Mouse (Mus musculus) spleen, adult 2 months (tissue): Measurements from ENCODE around the gene Tbc1d14. TPM values are rescaled to one million over a fixed set of nuclear protein-coding genes. Genes with fewer than 3 reads are reported as not detected.
A peak's percentile ranks its signal among the peaks of the same experiment; 100 is the strongest.

Experiments
- DNase-seq, 2 experiments: peaks; one replicate each; pipeline versions ENCODE4 v3.0.0 to v3.0.0-alpha.2; 2012 to 2021; ENCODE audit warnings: low spot score in 2 of 2, low read depth in 1 of 2
- H3K27ac ChIP-seq: fragments of 200-500 bp; 2 replicates; pipeline ENCODE4 v1.5.1; 2012; ENCODE audit warnings: low read length, inconsistent platforms; ENCODE audit not compliant: insufficient read depth
- H3K27me3 ChIP-seq: fragments of 200-500 bp; 2 replicates; pipeline ENCODE4 v1.6.1; 2012; ENCODE audit warnings: mild to moderate bottlenecking, moderate library complexity, low read length, inconsistent platforms; ENCODE audit not compliant: control insufficient read depth, insufficient read depth
- H3K36me3 ChIP-seq: fragments of 200-500 bp; 2 replicates; pipeline ENCODE4 v1.6.1; 2012; ENCODE audit warnings: mild to moderate bottlenecking, low read length, inconsistent platforms; ENCODE audit not compliant: control insufficient read depth, insufficient read depth
- H3K4me1 ChIP-seq: fragments of 200-500 bp; 2 replicates; pipeline ENCODE4 v1.6.1; 2011; ENCODE audit warnings: inconsistent platforms; ENCODE audit not compliant: control insufficient read depth, insufficient read depth, insufficient read length
- H3K4me3 ChIP-seq: fragments of 200-500 bp; 2 replicates; pipeline ENCODE4 v1.5.1; 2011; ENCODE audit warnings: mild to moderate bottlenecking, inconsistent platforms; ENCODE audit not compliant: insufficient read depth, insufficient read length; ENCODE audit errors: extremely low read depth
- CTCF ChIP-seq: fragments of 200-500 bp; IDR thresholded peaks from 2 replicates; pipeline ENCODE4 v1.5.1; 2011; ENCODE audit warnings: mild to moderate bottlenecking, inconsistent platforms; ENCODE audit not compliant: insufficient read depth, insufficient read length, insufficient replicate concordance; ENCODE audit errors: extremely low read depth
- POLR2A ChIP-seq: fragments of 200-500 bp; IDR thresholded peaks from 2 replicates; pipeline ENCODE4 v1.6.1; 2011; ENCODE audit warnings: low read depth, low read length, inconsistent platforms
- WGBS: fragments of 180-500 bp; shearing (Covaris S2); methylation state at CpG from one replicate; pipeline ENCODE4 v1.1.7; 2018; 5-methylcytosine and 5-hydroxymethylcytosine counted together
- polyA plus RNA-seq: library from polyadenylated mRNA; depleted of rRNA; stranded (reverse); fragments of >200 nt; gene quantifications from 2 replicates; pipeline ENCODE4 v1.2.3, GENCODE M21; 2012

Tbc1d14 gene
- polyA plus RNA-seq, 1 experiment: 38.3 TPM

DNA sequence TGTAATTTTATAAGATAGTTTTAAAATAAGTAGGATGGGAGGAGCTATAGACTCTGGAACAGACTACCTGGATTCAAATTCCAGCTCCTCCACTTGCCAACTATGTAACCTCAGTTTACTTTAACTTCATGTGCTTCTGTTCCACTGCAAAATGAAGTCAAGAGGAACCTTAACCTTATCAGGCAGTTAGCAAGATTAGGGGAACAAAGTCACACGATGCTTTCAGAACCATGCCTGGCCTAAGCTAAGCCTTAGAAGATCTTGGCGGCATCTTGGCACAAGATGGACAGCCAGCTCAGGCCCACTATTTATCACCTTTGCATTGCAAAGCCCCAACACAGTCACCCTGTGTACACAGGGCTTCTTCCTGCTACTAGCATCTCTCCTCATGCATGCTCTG is 14.1 kb downstream of the Tbc1d14 start:
- no peak for DNase-seq
- Histone ChIP-seq H3K4me1 (peaks cover 35% of the 10 kb centered on the region), H3K27me3 (no peaks in the 10 kb centered on the region), H3K36me3 (no peaks in the 10 kb centered on the region), H3K27ac (no peak overlapping the region), H3K4me3 (no peak overlapping the region)
- TF ChIP-seq POLR2A (no peak), CTCF (no peak)
- 62% methylated on average over 2 of the region's 2 CpGs for WGBS

DNA sequence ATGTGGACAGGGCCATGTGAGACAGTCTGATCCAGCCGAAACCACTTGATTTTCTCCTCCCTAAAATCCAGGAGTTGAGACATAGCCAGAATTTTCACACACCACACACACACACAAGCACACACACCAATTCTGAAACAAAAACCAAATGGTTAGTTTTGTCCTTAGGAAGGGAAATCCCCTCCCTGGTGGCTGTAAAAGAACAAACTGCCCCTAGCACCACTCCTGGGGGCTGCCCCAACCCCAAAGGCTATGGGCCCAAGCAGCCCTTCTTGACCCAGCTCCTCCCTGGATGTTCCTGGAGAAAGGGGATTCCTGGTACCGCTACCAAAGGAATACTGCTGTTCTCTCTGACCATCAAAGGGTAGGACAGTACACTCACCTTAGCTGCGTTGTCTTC is 16.6 kb downstream of the Tbc1d14 start:
- H3K4me3 ChIP-seq: no peak overlapping the region
- 89% methylated on average over 3 of the region's 3 CpGs for WGBS

DNA sequence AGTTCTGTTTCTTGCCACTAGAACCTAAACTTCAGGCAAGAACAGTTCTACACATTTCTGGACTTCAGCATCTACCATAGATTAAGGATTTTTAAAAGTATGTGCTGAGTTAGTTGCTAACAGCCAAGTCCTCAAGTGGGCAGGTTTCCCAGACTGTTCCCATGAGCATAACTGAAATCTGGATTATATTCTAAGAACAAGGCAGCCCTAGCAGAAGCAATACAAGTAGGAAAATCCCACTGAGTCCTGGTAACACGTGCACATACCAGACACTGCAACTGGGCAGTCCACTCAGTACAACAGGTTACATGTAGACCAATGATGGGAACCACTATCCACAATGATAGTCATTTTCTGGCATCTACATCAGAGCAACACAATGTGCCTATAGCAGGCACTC is 17.3 kb downstream of the Tbc1d14 start:
- H3K4me1 ChIP-seq: peaks cover 36% of the 10 kb centered on the region
- 76% methylated on average over 1 of the region's 1 CpGs for WGBS

More for the DNA sequence above, 16.6 kb downstream of the Tbc1d14 start:
- Histone ChIP-seq H3K27me3 (no peaks in the 10 kb centered on the region), H3K27ac (no peak overlapping the region), H3K4me1 (peaks cover 41% of the 10 kb centered on the region), H3K36me3 (peaks cover 3% of the 10 kb centered on the region)
- TF ChIP-seq POLR2A (no peak), CTCF (no peak)
- no peak for DNase-seq

GRCm38 (mm10) chr5:36575227-36575626 is 17.8 kb downstream of the Tbc1d14 start:
- no peak overlapping the region for H3K4me3 ChIP-seq
- TF ChIP-seq POLR2A (no peak), CTCF (no peak)
- no peak for DNase-seq
- no peaks in the 10 kb centered on the region for H3K27me3 ChIP-seq
- H3K36me3 ChIP-seq: peaks cover 5% of the 10 kb centered on the region
- peak overlapping the region; percentile 14 for H3K27ac ChIP-seq
- WGBS: 94% methylated on average over 3 of the region's 3 CpGs
- H3K4me1 ChIP-seq: peaks cover 36% of the 10 kb centered on the region

More for the DNA sequence above, 17.3 kb downstream of the Tbc1d14 start:
- no peak overlapping the region for H3K27ac ChIP-seq
- TF ChIP-seq POLR2A (no peak), CTCF (no peak)
- no peak overlapping the region for H3K4me3 ChIP-seq
- peaks cover 5% of the 10 kb centered on the region for H3K36me3 ChIP-seq
- DNase-seq: no peak
- no peaks in the 10 kb centered on the region for H3K27me3 ChIP-seq

DNA sequence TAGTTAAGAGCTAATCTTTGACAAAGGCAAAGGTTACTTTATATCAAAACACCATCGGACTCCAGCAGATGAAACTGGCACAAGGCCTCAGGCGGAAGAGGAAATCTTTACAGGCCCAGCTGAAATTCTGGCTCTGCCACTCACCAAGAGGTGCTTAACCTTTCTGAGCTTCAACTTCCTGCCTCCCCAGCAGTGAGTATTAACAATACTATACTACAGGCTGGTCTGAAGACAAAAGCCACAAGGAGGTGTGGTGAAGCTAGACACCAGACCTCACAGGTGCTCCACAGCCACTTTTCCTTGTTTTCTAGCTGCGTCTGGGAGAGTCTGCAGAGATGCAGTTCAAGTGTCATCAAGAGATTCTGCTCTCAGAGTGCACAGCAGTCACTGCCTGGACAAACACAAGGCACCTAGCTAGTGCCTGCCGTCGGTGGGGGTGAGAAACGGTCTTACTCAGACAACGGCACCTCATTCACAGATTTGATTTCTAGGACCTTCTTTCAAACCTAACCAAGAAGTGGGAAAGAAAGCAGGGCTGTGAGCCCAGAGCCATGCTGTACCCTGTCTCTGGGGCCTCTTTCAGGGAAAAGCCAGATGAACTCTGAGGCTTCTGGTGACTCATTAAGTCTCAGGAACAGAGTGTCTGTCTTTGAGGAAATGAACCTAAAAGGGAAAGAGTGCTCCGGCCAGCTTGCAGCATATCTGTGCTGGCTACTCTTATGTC is 18.8 kb downstream of the Tbc1d14 start:
- peak overlapping the region; percentile 67 for H3K27ac ChIP-seq
- no peaks in the 10 kb centered on the region for H3K27me3 ChIP-seq
- peaks cover 30% of the 10 kb centered on the region; the same call in 1 of the 2 replicates for H3K4me1 ChIP-seq
- no peak overlapping the region for H3K4me3 ChIP-seq
- no peak for DNase-seq
- TF ChIP-seq POLR2A: no peak
- TF ChIP-seq CTCF: no peak
- peaks cover 5% of the 10 kb centered on the region for H3K36me3 ChIP-seq
- WGBS: 36% methylated on average over 8 of the region's 8 CpGs

DNA sequence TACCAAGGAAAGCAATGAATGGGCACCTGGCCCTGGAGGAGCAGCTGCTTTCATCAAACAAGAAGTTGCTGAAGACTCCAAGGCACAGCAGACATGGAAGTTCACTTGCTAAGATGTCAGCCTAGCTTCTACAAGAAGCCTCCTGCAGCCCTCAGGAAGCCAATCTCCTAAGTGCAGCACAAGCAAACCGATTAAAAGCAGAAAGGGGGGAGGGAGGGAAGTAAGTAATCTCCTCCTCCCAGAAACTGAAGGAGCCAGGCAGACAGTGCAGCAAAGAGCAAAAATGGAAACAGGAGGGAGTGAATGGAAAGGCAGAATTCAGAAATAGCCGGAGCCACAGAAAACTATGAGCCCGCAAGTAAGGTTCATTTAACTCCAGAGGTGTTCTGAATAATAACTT is 19.7 kb downstream of the Tbc1d14 start:
- TF ChIP-seq POLR2A (no peak), CTCF (no peak)
- 54% methylated on average over 3 of the region's 3 CpGs for WGBS
- Histone ChIP-seq H3K27ac (peak overlapping the region; percentile 30), H3K4me3 (no peak overlapping the region), H3K27me3 (no peaks in the 10 kb centered on the region), H3K4me1 (peaks cover 34% of the 10 kb centered on the region; the same call in 1 of the 2 replicates), H3K36me3 (peaks cover 5% of the 10 kb centered on the region)
- no peak for DNase-seq

- Histone ChIP-seq H3K27me3 (no peaks in the 10 kb centered on the region), H3K4me1 (peaks cover 42% of the 10 kb centered on the region; the same call in 1 of the 2 replicates), H3K4me3 (no peak overlapping the region), H3K36me3 (peaks cover 5% of the 10 kb centered on the region), H3K27ac (no peak overlapping the region)
- 95% methylated on average over 16 of the region's 16 CpGs for WGBS
- TF ChIP-seq POLR2A (no peak), CTCF (no peak)
- no peak for DNase-seq
These were observed 21.7 kb downstream of the Tbc1d14 start for GRCm38 (mm10) chr5:36571371-36571770.
